Mouse (Mus musculus): Measurements from ENCODE around the gene Rbm19. TPM values are rescaled to one million over a fixed set of nuclear protein-coding genes. Genes with fewer than 3 reads are reported as not detected.

Gene Rbm19
- total and polyA plus RNA-seq, 3 experiments = 19.3 to 42.5 (median 25.1) TPM

- 0 out of 2 replicates have a peak, but pooled peaks cover under 1% of the 10 kb centered on the region for H3K4me1 ChIP-seq (ENCODE audit: insufficient read depth, low read depth, low read length)
- H3K9me3 ChIP-seq (replicated peaks) = no peaks in the 10 kb centered on the region
- H3K27me3 ChIP-seq (ENCODE audit: insufficient read depth, low read length) = peaks cover 24% of the 10 kb centered on the region
- TF ChIP-seq GATA2 (IDR thresholded peaks at IDR 0.05; ENCODE audit: borderline replicate concordance, low read depth, low read length) (no peak), TAL1 (conservative IDR thresholded peaks at IDR 0.05; ENCODE audit: low read depth, low read length) (no peak)
- no peak for DNase-seq (ENCODE audit: low spot score)
- H3K4me3 ChIP-seq (ENCODE audit: low read depth, low read length) = no peak overlapping the region
- ATAC-seq (ENCODE audit: extremely low read depth, insufficient number of reproducible peaks, low FRiP score, poor library complexity, severe bottlenecking) = no peak
- no peaks in the 10 kb centered on the region for H3K36me3 ChIP-seq (replicated peaks)
These were observed 123.8 kb downstream of the Rbm19 start for GRCm38 (mm10) chr5:120240071-120240470.

GRCm38 (mm10) chr5:120245336-120245735 lies 129.1 kb downstream of the Rbm19 start:
- Histone ChIP-seq H3K4me1 (ENCODE audit: insufficient read depth, low read depth, low read length) (no peaks in the 10 kb centered on the region), H3K4me3 (ENCODE audit: low read depth, low read length) (no peak overlapping the region), H3K27me3 (ENCODE audit: insufficient read depth, low read length) (peaks cover 35% of the 10 kb centered on the region), H3K36me3 (replicated peaks) (no peaks in the 10 kb centered on the region), H3K9me3 (replicated peaks) (no peaks in the 10 kb centered on the region)
- ATAC-seq (ENCODE audit: extremely low read depth, insufficient number of reproducible peaks, low FRiP score, poor library complexity, severe bottlenecking) (no peak), DNase-seq (ENCODE audit: low spot score) (no peak)
- TF ChIP-seq GATA1 (IDR thresholded peaks at IDR 0.05; ENCODE audit: borderline replicate concordance, low read length) (no peak), POLR2AphosphoS5 (IDR thresholded peaks at IDR 0.05; ENCODE audit: insufficient replicate concordance, low read depth, low read length) (no peak), TAL1 (conservative IDR thresholded peaks at IDR 0.05; ENCODE audit: low read depth, low read length) (no peak), CTCF (IDR thresholded peaks at IDR 0.05; ENCODE audit: low read depth, low read length) (no peak), GATA2 (IDR thresholded peaks at IDR 0.05; ENCODE audit: borderline replicate concordance, low read depth, low read length) (no peak)
